Mouse (Mus musculus) stomach, embryonic 15.5 days (tissue): ENCODE data around the gene Crybb2. TPM values are rescaled to one million over a fixed set of nuclear protein-coding genes. Genes with fewer than 3 reads are reported as not detected.

Source experiments
- polyA plus RNA-seq: library from polyadenylated mRNA; unstranded; fragments of >200 nt; fragmentation: Nextera tagmentation; extraction: Ambion mirVana; gene quantifications from 2 replicates; pipeline ENCODE4 v1.2.1, GENCODE M21; 2015

Gene Crybb2
- polyA plus RNA-seq, 1 experiment from 2014 or later, result not detected

Other genes starting within 250 kb of the Crybb2 start
- gene Myo18b, start 173.8 kb downstream of the Crybb2 start, polyA plus RNA-seq, result 0.50 and 0.51 TPM in 2 replicates
- 13.6 and 13.8 TPM in 2 replicates for gene Grk3, start 54.3 kb downstream of the Crybb2 start, polyA plus RNA-seq
- gene Crybb3, start 11.5 kb upstream of the Crybb2 start, polyA plus RNA-seq, result 1.1 and 1.2 TPM in 2 replicates
- gene 2900026A02Rik, start 151.1 kb upstream of the Crybb2 start, polyA plus RNA-seq, result 12.6 and 15.2 TPM in 2 replicates
- gene Tmem211, start 156.8 kb upstream of the Crybb2 start, polyA plus RNA-seq, result 0.48 and 0.57 TPM in 2 replicates
- 6.9 and 8.8 TPM in 2 replicates for gene Sgsm1, start 240.7 kb upstream of the Crybb2 start, polyA plus RNA-seq